Mouse (Mus musculus): ENCODE measurements at regions not wholly inside any gene's neighbourhood (a gene's known extent, or its start where the extent isn't known, plus 50 kb on each side); places are given as distances from the start of the nearest gene placed in this dataset.

GRCm38 (mm10) chr10:102705848-102706247 is 193.8 kb downstream of the Rassf9 start:
- DNase-seq (ENCODE audit: low read depth, low spot score) = no peak

- no peak for DNase-seq (ENCODE audit: low read depth, low spot score)
Measured at GRCm38 (mm10) chr10:102694810-102695209, 182.8 kb downstream of the Rassf9 start.

DNA sequence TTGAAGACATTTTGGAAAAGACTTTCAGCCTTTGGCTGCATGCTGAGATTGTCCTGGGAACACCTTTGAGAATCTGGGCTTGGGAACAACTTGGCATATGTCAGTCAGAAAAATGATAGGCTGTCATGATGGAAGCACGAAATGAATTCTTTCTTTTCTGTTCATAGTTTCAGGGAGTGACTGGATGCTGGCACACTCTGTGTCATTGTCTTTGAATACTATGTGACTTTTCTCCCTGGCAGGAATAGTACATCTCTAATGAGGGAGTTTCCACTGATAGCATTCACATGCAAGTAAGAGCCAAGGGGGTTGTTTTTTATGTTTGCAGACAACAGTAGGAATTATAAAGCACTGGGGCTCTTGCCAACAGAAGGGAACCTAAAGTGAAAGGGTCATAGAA is 177.9 kb downstream of the Rassf9 start:
- no peak for DNase-seq (ENCODE audit: low read depth, low spot score)

GRCm38 (mm10) chr10:102686667-102687397 is 174.8 kb downstream of the Rassf9 start:
- DNase-seq (ENCODE audit: low read depth, low spot score) = no peak

GRCm38 (mm10) chr10:102685833-102686434 is 173.9 kb downstream of the Rassf9 start:
- no peak for DNase-seq (ENCODE audit: low read depth, low spot score)

DNA sequence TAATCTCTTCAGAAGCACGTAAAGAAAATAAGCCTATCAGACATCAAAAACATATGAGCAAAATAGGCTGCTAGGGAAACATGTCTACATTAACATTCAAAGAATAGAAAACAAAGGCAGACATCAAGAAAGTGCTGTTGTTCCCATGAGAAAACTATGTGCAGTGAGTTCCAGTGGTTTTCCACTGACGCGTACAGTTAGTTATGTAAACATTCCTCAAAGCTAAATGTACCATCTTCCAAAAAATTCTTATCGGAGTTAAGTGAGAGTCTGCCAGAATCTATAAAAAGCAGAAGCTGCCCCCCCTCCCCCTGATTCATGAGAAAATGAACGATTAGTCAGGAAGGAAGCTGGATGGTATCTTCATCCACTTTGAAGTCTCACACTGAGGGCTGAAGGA is 155.3 kb downstream of the Rassf9 start:
- DNase-seq (ENCODE audit: low read depth, low spot score) = no peak

GRCm38 (mm10) chr10:102659683-102660082 is 147.7 kb downstream of the Rassf9 start:
- DNase-seq (ENCODE audit: low read depth, low spot score) = no peak

DNA sequence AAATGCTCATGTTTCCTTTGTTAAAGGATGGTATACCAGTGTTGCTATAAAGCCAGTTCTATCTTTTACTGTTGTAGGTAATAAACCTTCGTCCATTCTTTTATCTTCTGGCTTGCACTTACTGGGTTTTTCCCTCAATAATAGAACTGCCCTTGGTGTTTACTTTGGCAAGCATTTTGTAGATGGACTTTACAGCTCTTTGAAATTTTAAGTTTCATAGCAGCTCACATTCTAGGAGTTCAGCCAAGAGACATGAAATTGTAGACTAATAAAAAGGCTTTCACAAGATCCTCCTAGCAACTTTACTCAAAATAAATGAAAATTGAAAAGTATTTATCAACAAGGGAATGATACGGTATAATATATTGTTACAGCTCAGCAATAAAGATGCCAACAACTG is 124.5 kb downstream of the Rassf9 start:
- no peak for DNase-seq (ENCODE audit: low read depth, low spot score)

GRCm38 (mm10) chr10:102633438-102633837 is 121.4 kb downstream of the Rassf9 start:
- no peak for DNase-seq (ENCODE audit: low read depth, low spot score)

GRCm38 (mm10) chr10:102628609-102629008 is 116.6 kb downstream of the Rassf9 start:
- no peak for DNase-seq (ENCODE audit: low read depth, low spot score)

DNA sequence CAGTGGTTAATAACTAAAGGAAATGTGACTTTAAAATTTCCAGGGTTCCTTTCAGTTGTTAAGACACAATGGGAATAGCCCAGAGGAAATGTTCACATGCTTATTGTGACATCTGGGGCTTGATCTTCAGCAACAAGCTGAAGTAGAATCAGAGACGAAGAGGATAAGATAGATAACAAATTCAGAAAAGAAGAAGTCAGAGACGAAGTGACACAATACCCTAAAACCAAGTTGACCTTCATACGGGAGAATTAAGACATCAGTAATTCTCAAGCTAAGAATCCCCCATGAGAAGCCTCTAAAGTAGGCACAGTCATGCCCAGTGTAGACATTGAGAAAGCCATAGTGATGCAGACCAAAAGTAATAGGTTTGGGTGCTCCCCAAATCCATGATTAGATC is 111.9 kb downstream of the Rassf9 start:
- no peak for DNase-seq (ENCODE audit: low read depth, low spot score)

DNA sequence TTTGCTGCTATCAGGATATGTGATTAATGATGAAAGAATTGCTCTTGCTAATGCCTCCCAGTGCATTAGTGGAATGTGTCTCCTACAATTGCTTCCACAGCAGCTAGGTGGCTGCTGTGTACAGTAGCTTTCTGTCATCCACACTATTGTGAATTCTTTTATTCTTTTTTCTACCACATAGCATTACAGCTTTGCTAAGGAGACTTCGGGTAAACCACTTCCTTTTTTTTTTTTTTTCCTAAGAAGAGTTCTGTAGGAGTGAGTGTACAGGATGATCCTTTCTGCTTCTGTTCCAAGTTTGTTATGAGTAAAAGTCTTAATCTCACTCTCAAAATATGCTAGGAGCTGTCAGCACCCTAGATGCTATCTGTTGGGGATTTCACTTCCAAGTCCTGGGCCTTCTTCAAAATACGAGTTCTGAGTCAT is 110.6 kb downstream of the Rassf9 start:
- DNase-seq (ENCODE audit: low read depth, low spot score) = no peak

- no peak for DNase-seq (ENCODE audit: low read depth, low spot score)
Measured at GRCm38 (mm10) chr10:102618711-102619110, 106.7 kb downstream of the Rassf9 start.

DNA sequence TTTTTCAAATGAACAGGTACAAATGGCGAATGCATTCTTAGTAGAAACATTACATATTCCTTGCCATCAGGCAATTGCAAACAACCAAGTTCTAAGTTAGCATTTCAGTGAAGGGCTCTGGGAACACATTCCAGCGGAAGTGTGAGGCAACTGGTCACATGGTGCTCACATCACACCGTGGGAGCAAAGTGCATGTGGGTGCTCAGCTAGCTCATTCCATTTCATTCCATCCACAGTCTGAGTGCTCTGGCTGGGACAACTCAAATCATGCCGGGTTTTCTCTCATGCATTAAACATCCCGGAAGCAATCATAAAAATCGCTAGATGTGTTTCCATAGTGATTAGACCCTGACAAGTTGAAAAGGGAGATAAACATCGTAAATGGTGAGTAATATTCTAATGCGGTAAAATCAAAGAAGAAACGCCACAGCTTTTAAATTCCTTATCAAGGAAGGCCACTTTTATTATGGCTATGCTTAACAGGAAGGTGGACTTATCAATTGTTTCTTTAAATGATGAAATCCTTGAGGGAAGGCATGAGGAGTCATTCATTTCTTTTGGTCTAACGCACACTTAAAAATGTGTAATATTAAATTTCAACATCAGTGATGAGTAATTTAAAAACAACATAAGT is 104.1 kb downstream of the Rassf9 start:
- no peak for DNase-seq (ENCODE audit: low read depth, low spot score)
